Mouse (Mus musculus): Measurements from ENCODE around the gene Iqcn.

GRCm38 (mm10) chr8:70744806-70745205, 41.5 kb downstream of the Iqcn start:
- no peak for TF ChIP-seq CTCF (IDR thresholded peaks at IDR 0.05; ENCODE audit: control insufficient read depth, insufficient read depth, insufficient read length)
- no peak for TF ChIP-seq MYOG (IDR thresholded peaks at IDR 0.05; ENCODE audit: control insufficient read depth, extremely low read depth, insufficient read length)
